Mouse (Mus musculus) brain, embryonic 14.5 days (tissue): ENCODE measurements around the gene Gm2381. TPM values are rescaled to one million over a fixed set of nuclear protein-coding genes. Genes with fewer than 3 reads are reported as not detected.
"Not testable (repeated sequence)": the region's sequence is repeated elsewhere in the genome, so short reads cannot be mapped to it uniquely, and the experiment has no call there.

Experiments used
- DNase-seq: peaks from one replicate; pipeline ENCODE4 v3.0.0-alpha.2; 2011; ENCODE audit warnings: low read depth
- CTCF ChIP-seq: fragments of 200-500 bp; IDR thresholded peaks from 2 replicates; pipeline ENCODE4 v1.5.1; 2012; ENCODE audit warnings: inconsistent platforms, mild to moderate bottlenecking, moderate library complexity, borderline replicate concordance; ENCODE audit not compliant: insufficient read depth, insufficient read length; ENCODE audit errors: extremely low read depth
- POLR2A ChIP-seq: fragments of 200-500 bp; IDR thresholded peaks from 2 replicates; pipeline ENCODE4 v1.6.1; 2012; ENCODE audit warnings: mild to moderate bottlenecking, inconsistent platforms, borderline replicate concordance; ENCODE audit not compliant: poor library complexity, insufficient read depth, insufficient read length, severe bottlenecking; ENCODE audit errors: extremely low read depth
- polyA plus RNA-seq: library from polyadenylated mRNA; depleted of rRNA; stranded (reverse); fragments of >200 nt; gene quantifications from 2 replicates; pipeline ENCODE4 v1.2.3, GENCODE M21; 2012; rRNA removed

Gm2381 gene
- polyA plus RNA-seq, result not detected in 2 replicates

DNA sequence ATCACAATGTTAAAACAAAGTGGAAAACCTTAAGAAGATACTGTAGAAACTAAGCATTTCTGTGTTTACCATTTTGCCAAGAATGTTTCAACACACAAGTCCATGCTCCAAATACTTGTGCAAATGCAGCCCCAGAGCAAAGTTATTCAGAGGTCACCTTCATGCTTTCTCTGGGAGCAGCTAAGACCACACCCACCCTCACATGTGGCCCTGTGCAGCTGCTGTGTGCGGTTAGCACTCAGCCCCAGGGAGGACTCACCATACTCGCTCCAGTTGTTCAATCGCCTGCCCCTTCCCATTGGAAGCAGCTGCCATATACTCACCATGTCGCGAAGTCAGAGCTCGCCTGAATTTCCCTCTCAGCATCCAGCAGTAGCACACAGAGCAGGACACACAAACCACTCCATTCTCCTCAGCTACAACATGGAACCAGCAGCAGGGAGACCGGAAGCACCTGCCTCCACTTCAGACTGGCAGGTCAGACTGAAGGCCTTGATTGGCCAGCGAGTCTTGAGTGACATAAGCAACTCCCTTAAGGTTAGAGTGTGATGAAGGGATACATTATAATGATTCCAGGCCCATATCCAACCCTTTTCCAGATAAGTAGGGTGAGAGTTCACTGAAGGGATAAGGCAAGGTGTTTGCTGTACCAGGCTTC, at the start of gene Gm2381:
Gene Gm2381 (minus strand): TSS at position 434 of the 658 bp plus-strand sequence.
- DNase-seq, result not testable (repeated sequence)

DNA sequence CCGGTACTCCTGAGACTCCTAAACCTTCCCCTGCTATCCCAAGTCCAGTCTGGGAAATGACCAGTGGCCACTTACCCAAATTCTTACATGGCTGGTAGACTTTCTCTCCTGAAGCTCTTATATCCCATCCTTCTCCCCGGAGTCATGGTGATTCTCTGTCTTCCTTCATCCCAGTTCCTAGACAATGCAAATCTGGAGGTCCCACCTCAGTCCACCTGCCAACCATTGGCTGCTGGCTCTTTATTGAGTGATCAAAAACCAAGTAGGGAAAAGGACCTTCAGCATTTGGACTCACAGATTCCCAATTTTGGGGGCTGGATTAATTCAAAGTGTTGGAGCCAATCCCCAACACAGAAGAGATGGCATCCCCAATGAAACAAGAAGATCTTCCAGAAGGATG, 31.0 kb upstream of the Gm2381 start:
- not testable (repeated sequence) for DNase-seq

DNA sequence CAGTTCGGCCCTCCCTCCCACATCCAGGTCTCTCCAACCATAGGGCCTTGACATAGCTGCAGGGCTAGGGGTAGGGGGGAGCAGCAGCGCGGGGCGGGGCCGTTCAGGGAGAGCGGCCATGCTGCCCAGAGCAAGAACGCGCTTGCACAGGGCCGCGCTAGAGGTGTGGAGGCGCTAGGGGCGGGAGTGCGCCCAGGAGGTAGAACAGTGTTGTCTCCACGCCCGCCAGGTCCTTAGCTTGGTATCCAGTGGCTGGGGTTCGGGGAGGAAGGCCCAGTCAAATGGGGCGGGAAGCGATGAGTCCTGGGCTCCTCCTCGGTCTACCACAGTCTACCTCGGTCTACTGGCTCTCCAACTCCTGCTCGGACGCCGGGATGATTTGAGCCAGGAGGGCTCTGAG, 11.1 kb upstream of the Gm2381 start:
- TF ChIP-seq POLR2A, result no peak
- no peak for TF ChIP-seq CTCF
- no peak for DNase-seq

DNA sequence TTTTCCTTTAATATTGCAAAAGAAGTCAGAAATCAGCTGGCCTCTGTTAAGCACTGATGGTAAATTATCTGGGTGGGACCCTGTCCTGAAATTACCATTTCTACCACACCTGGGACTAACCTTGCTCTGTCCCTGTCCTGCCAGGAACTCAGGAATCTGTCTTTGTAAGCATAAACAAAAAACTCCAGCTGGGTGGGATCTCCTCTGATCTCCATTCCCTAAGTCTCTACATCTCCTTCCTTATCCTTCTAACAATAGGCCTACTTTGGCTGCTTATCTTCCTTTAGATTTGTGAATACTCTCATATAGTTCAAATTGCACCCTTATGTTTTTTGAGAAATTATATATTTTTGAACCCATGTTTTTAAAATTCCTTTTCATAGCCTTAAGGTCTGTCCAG, 28.7 kb downstream of the Gm2381 start:
- DNase-seq, result not testable (repeated sequence)

DNA sequence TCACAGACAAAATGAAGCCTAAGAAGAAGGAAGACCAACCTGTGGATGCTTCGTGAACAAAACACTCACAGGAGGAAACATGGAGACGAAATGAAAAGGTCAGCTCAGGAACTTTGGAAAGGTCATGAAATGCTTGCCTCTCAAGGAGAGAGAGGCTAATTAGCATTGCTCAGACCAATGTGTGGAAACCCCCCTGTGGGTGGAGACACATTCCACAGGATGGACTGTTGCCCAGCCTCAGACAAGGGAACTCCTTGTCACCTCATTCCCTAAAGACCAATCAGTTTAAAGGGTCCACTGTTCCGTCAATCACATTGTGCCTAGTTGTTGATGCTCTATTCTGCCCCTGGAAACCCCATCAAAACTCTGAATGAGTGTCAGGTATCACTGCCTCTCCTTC, 34.8 kb downstream of the Gm2381 start:
- DNase-seq, result no peak

DNA sequence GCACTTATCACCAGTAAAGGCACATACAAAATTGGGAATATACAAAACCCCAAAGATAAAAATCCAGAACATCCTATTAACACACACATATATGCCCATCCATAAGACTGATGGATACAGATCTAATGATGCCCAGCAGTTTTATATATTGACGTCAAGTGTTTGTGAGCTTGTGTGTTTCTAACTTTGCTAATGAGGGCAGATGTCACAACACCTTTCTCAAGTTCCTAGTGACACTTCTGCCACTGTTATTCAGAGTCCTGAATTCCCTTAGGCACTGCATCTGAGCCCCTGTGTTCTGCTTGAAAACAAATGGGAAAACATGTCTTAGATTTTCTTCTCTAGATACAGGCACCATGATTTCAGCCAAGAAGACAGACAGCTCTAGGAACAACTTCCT, 73.6 kb downstream of the Gm2381 start, which contains the start of gene Vmn2r62:
Gene Vmn2r62 (minus strand): TSS at position 101 of the 400 bp plus-strand sequence.
- not testable (repeated sequence) for DNase-seq

More for the DNA sequence above, 34.8 kb downstream of the Gm2381 start:
- TF ChIP-seq CTCF (no peak), POLR2A (no peak)

Other genes starting within 250 kb of the Gm2381 start
- 1.5 and 2.5 TPM in 2 replicates for gene Zfp976, start 224.6 kb downstream of the Gm2381 start, polyA plus RNA-seq
- 2.5 and 4.0 TPM in 2 replicates for gene Zfp975, start 174.5 kb downstream of the Gm2381 start, polyA plus RNA-seq
- gene Gm17067, start 140.2 kb downstream of the Gm2381 start, polyA plus RNA-seq, result not detected in 2 replicates
- not detected in 2 replicates for gene Vmn2r62, start 73.7 kb downstream of the Gm2381 start, polyA plus RNA-seq
- gene Vmn2r63, start 66.6 kb upstream of the Gm2381 start, polyA plus RNA-seq, result not detected in 2 replicates
- gene Gm9268, start 151.5 kb upstream of the Gm2381 start, polyA plus RNA-seq, result not detected in 2 replicates
- not detected in 2 replicates for gene Zfp936, start 247.0 kb upstream of the Gm2381 start, polyA plus RNA-seq